Mouse (Mus musculus) cortical plate, adult 2 months (tissue): ENCODE measurements around the gene Slc4a1.

Experiments used
- CTCF ChIP-seq: fragments of 200-500 bp; IDR thresholded peaks from 2 replicates; pipeline ENCODE4 v1.5.1; 2011; ENCODE audit warnings: mild to moderate bottlenecking, control low read depth, low read length; ENCODE audit not compliant: insufficient read depth; ENCODE audit errors: extremely low read depth
- POLR2A ChIP-seq: fragments of 200-500 bp; IDR thresholded peaks from 2 replicates; pipeline ENCODE4 v1.6.1; 2011; ENCODE audit warnings: mild to moderate bottlenecking, low read length, control low read depth; ENCODE audit not compliant: insufficient read depth; ENCODE audit errors: extremely low read depth

DNA sequence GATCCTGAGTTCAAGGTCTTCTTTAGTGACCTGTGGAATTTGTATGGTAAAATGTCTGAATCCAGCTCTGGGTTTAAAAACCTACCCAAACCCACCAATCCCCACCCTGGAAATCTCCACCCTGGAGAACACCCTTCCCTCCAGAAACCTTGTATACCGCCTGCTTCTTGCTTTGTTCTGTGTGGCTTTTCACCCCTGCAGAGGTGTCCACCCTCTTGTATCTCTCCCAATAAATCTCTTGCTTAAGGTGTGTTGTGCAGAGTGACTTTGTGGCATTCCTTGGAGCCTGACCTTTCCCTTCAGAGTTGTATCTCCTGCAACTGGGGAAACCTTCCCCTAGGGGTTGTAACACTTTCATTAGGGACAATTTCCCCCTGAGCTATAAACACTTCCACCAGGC, 28.1 kb downstream of the Slc4a1 start:
- TF ChIP-seq CTCF (no peak), POLR2A (no peak)
